Mouse (Mus musculus) lung, adult 2 months (tissue): Measurements from ENCODE around the gene Elmo3.

Experiments
- CTCF ChIP-seq: fragments of 200-500 bp; IDR thresholded peaks from 2 replicates; pipeline ENCODE4 v1.5.1; 2011; ENCODE audit warnings: mild to moderate bottlenecking, low read length, control low read depth; ENCODE audit not compliant: insufficient read depth
- POLR2A ChIP-seq: fragments of 200-500 bp; IDR thresholded peaks from 2 replicates; pipeline ENCODE4 v1.6.1; 2011; ENCODE audit warnings: low read depth, mild to moderate bottlenecking, control low read depth, low read length, borderline replicate concordance; ENCODE audit errors: extremely low read depth

DNA sequence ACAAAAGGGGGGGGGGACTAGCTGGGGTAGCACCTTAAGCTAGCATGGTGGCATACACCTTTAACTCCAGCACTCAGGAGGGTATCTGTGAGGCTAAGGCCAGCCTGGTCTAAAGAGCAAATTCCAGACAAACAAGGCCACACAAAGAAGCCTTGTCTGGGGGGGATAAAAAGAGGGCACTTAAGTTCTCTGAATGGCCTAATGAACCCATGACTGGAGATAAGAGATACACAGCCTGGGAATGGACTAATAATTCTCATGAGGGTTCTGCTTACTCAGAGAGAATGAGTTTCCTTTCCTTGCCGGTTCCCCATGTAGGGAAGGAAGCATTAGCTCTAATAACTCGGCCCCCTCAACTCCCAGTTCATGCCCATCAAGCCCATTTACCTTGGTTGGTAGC is 27.1 kb downstream of the Elmo3 start:
- TF ChIP-seq POLR2A (no peak), CTCF (no peak)
